Mouse (Mus musculus) limb, embryonic 11.5 days (tissue): ENCODE measurements at regions not wholly inside any gene's neighbourhood (a gene's known extent, or its start where the extent isn't known, plus 50 kb on each side); places are given as distances from the start of the nearest gene placed in this dataset.

Experiments
- ATAC-seq: fragments of 200-750 bp; cut with Nextera tagmentation; 2 replicates; pipeline ENCODE4 v1.8.0; 2017; ENCODE audit warnings: low read depth; ENCODE audit not compliant: insufficient number of reproducible peaks, low FRiP score, low TSS enrichment
- DNase-seq: peaks from one replicate; pipeline ENCODE4 v3.0.0-alpha.2; 2015; ENCODE audit warnings: low spot score
- H3K27ac ChIP-seq: fragments of 300-500 bp; sonication (generic); replicated peaks from 2 replicates; pipeline ENCODE4 v1.5.1; 2014; ENCODE audit warnings: low read depth, mild to moderate bottlenecking, low read length
- H3K27me3 ChIP-seq: fragments of 300-500 bp; sonication (generic); 2 replicates; pipeline ENCODE4 v1.6.1; 2014; ENCODE audit warnings: mild to moderate bottlenecking, low read length, mixed read lengths; ENCODE audit not compliant: control insufficient read depth, insufficient read depth
- H3K36me3 ChIP-seq: fragments of 300-500 bp; sonication (generic); 2 replicates; pipeline ENCODE4 v1.6.1; 2014; ENCODE audit warnings: mild to moderate bottlenecking, low read length, moderate library complexity, mixed read lengths; ENCODE audit not compliant: control insufficient read depth, insufficient read depth
- H3K4me1 ChIP-seq: fragments of 300-500 bp; sonication (generic); 2 replicates; pipeline ENCODE4 v1.6.1; 2014; ENCODE audit warnings: low read length, mixed read lengths; ENCODE audit not compliant: control insufficient read depth, insufficient read depth
- H3K4me2 ChIP-seq: fragments of 300-500 bp; sonication (generic); 2 replicates; pipeline ENCODE4 v1.6.1; 2014; ENCODE audit warnings: low read depth, mild to moderate bottlenecking, moderate library complexity; ENCODE audit not compliant: severe bottlenecking
- H3K4me3 ChIP-seq: fragments of 300-500 bp; sonication (generic); 2 replicates; pipeline ENCODE4 v1.5.1; 2014; ENCODE audit warnings: low read depth, low read length
- H3K9ac ChIP-seq: fragments of 300-500 bp; sonication (generic); 2 replicates; pipeline ENCODE4 v1.6.1; 2014; ENCODE audit warnings: mild to moderate bottlenecking, low read length
- H3K9me3 ChIP-seq: fragments of 300-500 bp; sonication (generic); 2 replicates; pipeline ENCODE4 v1.6.1; 2016; ENCODE audit warnings: low read length; ENCODE audit not compliant: control insufficient read depth
- WGBS: fragments of 180-500 bp; shearing (Covaris S2); extraction: QIAGEN DNeasy Blood & Tissue Kit; methylation state at CpG from one replicate; pipeline ENCODE4 v1.1.7; 2014; 5-methylcytosine and 5-hydroxymethylcytosine counted together

DNA sequence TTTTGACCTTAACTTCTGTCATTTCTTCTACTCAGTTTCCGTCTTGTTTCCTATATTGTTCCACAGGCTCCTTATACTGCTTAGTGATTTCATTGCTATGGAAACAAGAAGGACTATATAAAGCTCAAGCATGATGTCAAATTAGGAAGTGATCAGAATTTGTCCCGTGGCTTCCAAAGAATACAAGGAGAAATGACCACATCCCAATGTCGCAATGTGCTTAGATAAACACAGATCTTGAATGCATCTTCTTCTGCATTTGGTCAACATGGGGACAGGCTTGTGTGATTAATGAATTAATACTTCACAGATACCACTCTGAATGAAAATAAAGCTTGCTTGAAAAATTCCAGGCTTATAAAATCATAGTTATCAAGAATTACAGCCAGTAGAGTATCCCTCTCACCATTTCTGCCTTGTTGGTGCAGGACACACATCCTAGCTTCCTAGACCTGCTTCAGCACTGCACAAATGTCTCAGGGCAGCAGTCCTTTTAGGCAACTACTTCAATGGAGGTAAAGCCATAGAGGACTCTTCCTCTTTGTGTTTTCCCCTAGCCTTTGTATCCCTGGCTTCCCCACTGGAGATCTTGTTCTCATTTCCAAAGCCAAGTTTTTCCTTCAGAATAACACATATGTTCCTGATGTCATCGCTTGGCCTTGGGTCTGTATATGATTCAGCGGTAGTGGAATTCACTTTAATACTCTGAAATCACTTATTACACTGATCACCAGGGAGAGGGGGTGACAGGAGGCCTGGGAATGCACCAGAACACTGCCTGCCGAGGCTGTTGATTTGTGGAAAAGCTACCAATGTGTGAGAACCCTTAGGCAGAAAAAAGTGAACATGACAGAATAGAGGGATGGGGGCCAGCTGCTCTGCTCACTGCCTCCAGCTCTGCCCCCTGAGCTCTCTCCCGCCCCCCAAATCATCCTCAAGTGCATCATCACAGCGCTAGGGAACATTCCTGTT, 97.9 kb upstream of the Ccn6 start:
- Histone ChIP-seq H3K4me1 (no peaks in the 10 kb centered on the region; the same call in 1 of the 2 replicates), H3K27ac (no peak overlapping the region)
- WGBS: 84% methylated on average over 8 of the region's 8 CpGs

DNA sequence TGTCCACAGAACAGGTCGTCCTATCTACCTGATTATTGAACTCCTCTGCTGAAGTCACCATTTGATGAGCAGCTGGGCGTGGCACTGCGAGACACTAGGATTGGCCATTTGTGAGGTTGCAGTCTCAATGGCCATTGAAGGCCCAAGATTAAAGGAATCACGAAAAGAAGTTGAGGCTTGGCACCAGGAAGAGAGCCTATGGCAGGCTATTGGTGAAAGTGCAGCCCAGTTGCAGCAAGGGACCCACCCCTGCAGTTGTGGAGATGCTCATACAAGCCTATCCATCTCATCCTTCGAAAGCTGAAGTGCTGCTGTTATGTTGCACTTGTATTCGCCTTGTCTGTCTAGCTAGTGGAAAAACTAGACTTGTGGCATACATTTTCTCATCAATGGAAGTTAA, 96.5 kb upstream of the Ccn6 start:
- Histone ChIP-seq H3K9ac (no peak overlapping the region), H3K4me1 (no peaks in the 10 kb centered on the region; the same call in 1 of the 2 replicates), H3K36me3 (no peaks in the 10 kb centered on the region), H3K4me3 (no peak overlapping the region), H3K27ac (no peak overlapping the region), H3K4me2 (no peak overlapping the region), H3K27me3 (no peaks in the 10 kb centered on the region), H3K9me3 (no peaks in the 10 kb centered on the region)
- whole genome bisulfite sequencing: 80% methylated on average over 6 of the region's 6 CpGs
- DNase-seq: no peak
- ATAC-seq: no peak

More for the DNA sequence above, 97.9 kb upstream of the Ccn6 start:
- no peak overlapping the region for H3K4me2 ChIP-seq
- ATAC-seq (no peak), DNase-seq (no peak)
- no peaks in the 10 kb centered on the region for H3K9me3 ChIP-seq
- no peak overlapping the region for H3K4me3 ChIP-seq
- H3K36me3 ChIP-seq: no peaks in the 10 kb centered on the region
- H3K9ac ChIP-seq: no peak overlapping the region
- no peaks in the 10 kb centered on the region for H3K27me3 ChIP-seq

DNA sequence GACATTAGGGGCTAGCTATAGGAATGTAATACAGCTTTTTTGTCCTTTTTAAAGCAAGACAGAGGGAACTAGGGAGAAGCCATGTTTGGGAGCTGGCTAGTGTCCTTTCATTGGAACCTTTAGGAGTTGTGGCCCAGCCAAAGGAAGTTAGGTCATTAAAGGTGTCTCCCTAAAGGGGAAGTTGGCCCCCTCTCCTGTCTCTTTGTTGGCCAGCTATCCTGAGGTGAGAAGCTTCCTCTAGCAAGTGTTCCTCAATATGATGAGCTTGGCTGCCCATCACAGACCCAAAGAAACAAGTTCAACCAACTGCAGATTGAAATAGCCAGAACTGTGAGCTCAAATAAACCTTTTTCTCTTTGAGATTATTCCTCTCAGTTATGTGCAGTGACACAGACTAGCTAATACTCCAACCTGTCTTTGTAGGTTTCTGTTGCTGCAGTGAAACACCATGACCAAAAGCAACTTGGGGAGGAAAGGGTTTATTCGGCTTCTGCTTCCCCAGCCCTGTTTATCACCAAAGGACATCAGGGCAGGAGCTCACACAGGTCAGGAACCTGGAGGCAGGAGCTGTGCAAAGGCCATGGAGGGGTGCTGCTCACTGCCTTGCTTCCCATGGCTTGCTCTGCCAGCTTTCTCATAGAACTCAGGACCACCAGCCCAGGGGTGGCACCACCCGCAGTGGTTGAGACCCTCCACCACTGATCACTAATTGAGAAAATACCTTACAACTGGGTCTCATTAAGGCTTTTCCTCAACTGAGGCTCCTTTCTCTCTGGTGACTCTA, 94.0 kb upstream of the Ccn6 start:
- Histone ChIP-seq H3K27ac (no peak overlapping the region), H3K27me3 (no peaks in the 10 kb centered on the region), H3K36me3 (no peaks in the 10 kb centered on the region), H3K9me3 (no peaks in the 10 kb centered on the region), H3K9ac (no peak overlapping the region), H3K4me1 (no peaks in the 10 kb centered on the region; the same call in 1 of the 2 replicates), H3K4me3 (no peak overlapping the region), H3K4me2 (no peak overlapping the region)
- DNase-seq (no peak), ATAC-seq (no peak)
- 65% methylated on average over 2 of the region's 2 CpGs for WGBS

DNA sequence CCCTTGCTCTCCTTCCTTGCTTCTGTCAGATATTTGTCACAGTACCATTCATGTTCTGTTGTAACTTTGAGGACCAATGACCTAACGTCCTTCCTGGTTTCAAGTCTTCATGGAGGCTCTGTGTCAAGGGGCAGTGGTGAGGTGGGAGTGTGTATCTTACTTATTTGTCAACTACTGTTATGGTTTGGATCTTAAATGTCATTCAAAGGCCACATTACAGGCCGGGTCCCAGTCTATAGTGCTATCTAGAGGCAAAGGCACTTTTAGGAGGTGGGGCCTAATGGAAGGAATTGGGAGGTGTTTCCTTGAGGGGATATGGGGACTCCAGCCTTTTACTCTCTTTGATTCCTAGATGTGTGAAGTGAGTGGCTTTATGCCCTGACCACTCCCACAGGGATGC, 91.0 kb upstream of the Ccn6 start:
- WGBS: 78% methylated on average over 2 of the region's 2 CpGs
- no peaks in the 10 kb centered on the region for H3K36me3 ChIP-seq

DNA sequence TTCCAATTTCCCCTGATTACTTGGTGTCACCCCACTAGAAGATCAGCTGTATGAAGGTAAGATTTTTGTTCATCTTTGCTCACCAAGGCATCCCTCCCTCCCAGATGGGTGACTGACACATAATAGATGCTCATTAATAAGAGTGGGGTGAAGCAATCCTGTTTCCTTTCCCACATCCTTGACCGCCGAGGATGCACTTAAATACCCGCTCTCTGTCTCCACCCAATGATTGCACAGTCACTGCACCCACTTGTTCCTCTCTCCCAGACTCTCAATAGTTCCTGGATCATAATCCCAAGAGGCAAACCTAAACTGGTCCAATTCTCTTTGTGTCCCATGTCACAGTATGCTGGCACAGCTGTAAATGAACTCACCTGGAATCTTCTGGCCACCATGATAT, 86.4 kb upstream of the Ccn6 start:
- H3K4me3 ChIP-seq: no peak overlapping the region
- H3K4me2 ChIP-seq: no peak overlapping the region
- 86% methylated on average over 3 of the region's 3 CpGs for WGBS
- ATAC-seq (no peak), DNase-seq (no peak)
- H3K4me1 ChIP-seq: no peaks in the 10 kb centered on the region
- no peak overlapping the region for H3K9ac ChIP-seq
- no peak overlapping the region for H3K27ac ChIP-seq
- H3K9me3 ChIP-seq: no peaks in the 10 kb centered on the region
- H3K27me3 ChIP-seq: no peaks in the 10 kb centered on the region
- no peaks in the 10 kb centered on the region for H3K36me3 ChIP-seq

More for the DNA sequence above, 91.0 kb upstream of the Ccn6 start:
- H3K27me3 ChIP-seq: no peaks in the 10 kb centered on the region
- no peak overlapping the region for H3K4me2 ChIP-seq
- H3K4me1 ChIP-seq: no peaks in the 10 kb centered on the region
- H3K4me3 ChIP-seq: no peak overlapping the region
- no peaks in the 10 kb centered on the region for H3K9me3 ChIP-seq
- no peak for ATAC-seq
- H3K27ac ChIP-seq: no peak overlapping the region
- no peak overlapping the region for H3K9ac ChIP-seq
- no peak for DNase-seq

DNA sequence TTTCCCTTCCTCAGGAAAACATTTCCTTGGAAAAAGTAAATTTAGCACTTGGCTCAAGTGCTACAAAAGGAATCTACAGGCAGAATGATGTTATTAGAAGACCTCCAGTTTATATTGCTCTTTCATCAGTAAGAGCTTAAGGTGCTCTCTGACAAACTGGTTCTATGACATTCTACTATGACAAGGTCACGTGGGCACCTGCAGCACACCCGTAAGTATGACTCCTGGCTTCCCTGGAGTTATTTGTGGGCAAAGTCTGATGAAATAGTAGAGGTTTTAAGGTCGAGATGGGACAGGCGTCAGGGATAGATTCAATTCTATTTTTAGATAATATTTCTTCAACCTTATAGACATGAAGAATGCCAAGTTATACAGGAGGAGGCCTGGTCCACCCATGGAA, 84.9 kb upstream of the Ccn6 start:
- 88% methylated on average over 4 of the region's 4 CpGs for WGBS
- no peak for ATAC-seq
- Histone ChIP-seq H3K27me3 (no peaks in the 10 kb centered on the region), H3K9ac (no peak overlapping the region), H3K4me1 (no peaks in the 10 kb centered on the region), H3K4me2 (no peak overlapping the region), H3K27ac (no peak overlapping the region), H3K9me3 (no peaks in the 10 kb centered on the region), H3K4me3 (no peak overlapping the region), H3K36me3 (no peaks in the 10 kb centered on the region)
- no peak for DNase-seq

DNA sequence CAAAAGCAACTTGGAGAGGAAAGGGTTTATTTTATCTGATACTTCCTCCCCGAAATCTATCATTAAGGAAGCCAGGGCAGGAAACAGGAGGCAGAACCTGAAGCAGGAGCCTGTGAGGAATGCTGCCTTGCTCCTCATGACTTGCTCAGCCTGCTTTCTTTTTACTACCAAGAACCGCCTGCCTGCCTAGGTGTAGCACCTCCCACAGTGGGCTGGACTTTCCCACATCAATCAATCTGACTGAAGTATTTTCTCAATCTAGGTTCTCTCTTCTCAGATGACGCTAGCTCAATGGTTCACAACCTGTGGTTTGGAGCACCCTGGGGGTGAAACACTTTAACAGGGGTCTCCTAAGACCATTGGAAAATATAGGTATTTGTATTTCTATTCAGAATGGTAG, 83.4 kb upstream of the Ccn6 start:
- Histone ChIP-seq H3K4me1 (no peaks in the 10 kb centered on the region), H3K4me3 (no peak overlapping the region), H3K4me2 (no peak overlapping the region), H3K36me3 (no peaks in the 10 kb centered on the region), H3K27ac (no peak overlapping the region), H3K9me3 (no peaks in the 10 kb centered on the region), H3K9ac (no peak overlapping the region), H3K27me3 (no peaks in the 10 kb centered on the region)
- ATAC-seq: no peak
- WGBS: 60% methylated on average over 3 of the region's 3 CpGs
- DNase-seq: no peak

DNA sequence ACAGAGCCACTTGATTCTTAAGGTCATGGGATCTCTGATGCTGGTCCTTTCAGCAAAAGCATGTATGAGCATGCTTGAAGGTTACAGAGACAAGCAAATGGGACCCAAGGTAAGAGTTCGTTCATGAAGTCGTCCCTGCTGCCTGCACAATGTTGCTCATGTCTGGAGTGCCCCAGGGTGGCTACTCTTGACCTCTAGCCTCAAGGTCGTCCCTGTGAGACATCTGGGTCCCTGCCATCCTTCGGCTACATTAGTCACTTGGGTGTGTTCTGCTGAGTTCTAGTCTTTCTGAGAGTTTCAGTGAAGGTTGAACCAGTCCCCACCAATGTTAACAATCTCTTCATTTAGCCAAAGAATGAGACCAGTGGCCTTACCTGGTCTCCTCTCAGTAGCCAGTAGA, 81.5 kb upstream of the Ccn6 start:
- no peak for ATAC-seq
- 69% methylated on average over 4 of the region's 4 CpGs for WGBS
- no peak overlapping the region for H3K9ac ChIP-seq

More for the DNA sequence above, 81.5 kb upstream of the Ccn6 start:
- no peak overlapping the region for H3K27ac ChIP-seq
- H3K4me3 ChIP-seq: no peak overlapping the region
- no peak overlapping the region for H3K4me2 ChIP-seq
- no peaks in the 10 kb centered on the region for H3K9me3 ChIP-seq
- no peak for DNase-seq
- no peaks in the 10 kb centered on the region for H3K4me1 ChIP-seq
- H3K36me3 ChIP-seq: no peaks in the 10 kb centered on the region
- no peaks in the 10 kb centered on the region for H3K27me3 ChIP-seq
